Mouse (Mus musculus) neural tube, embryonic 10.5 days (tissue): ENCODE measurements around the gene Exoc3l2.
"Not testable (repeated sequence)": the region's sequence is repeated elsewhere in the genome, so short reads cannot be mapped to it uniquely, and the experiment has no call there.

ENCODE experiments used
- DNase-seq: peaks from one replicate; pipeline ENCODE4 v3.0.0-alpha.2; 2017; ENCODE audit warnings: low spot score; ENCODE audit errors: extremely low spot score

The Exoc3l2 gene

GRCm38 (mm10) chr7:19486549-19486948 is 23.4 kb downstream of the Exoc3l2 start:
- no peak for DNase-seq

- DNase-seq = no peak
Measured at GRCm38 (mm10) chr7:19489525-19489924, 26.4 kb downstream of the Exoc3l2 start.

GRCm38 (mm10) chr7:19491731-19492130 is 28.6 kb downstream of the Exoc3l2 start:
- peak; percentile 40 for DNase-seq

- no peak for DNase-seq
Measured at GRCm38 (mm10) chr7:19494751-19495474, 31.8 kb downstream of the Exoc3l2 start.

GRCm38 (mm10) chr7:19495521-19496213 is 32.5 kb downstream of the Exoc3l2 start:
- no peak for DNase-seq

- no peak for DNase-seq
Measured at GRCm38 (mm10) chr7:19496214-19496555, 33.1 kb downstream of the Exoc3l2 start.

GRCm38 (mm10) chr7:19498326-19498725 is 35.2 kb downstream of the Exoc3l2 start:
- DNase-seq = no peak

GRCm38 (mm10) chr7:19500420-19501363 is 37.6 kb downstream of the Exoc3l2 start:
- no peak for DNase-seq

GRCm38 (mm10) chr7:19501658-19502057 is 38.5 kb downstream of the Exoc3l2 start:
- DNase-seq = no peak

- no peak for DNase-seq
Measured at GRCm38 (mm10) chr7:19503481-19504068, 40.4 kb downstream of the Exoc3l2 start.

GRCm38 (mm10) chr7:19506326-19506725 is 43.2 kb downstream of the Exoc3l2 start:
- DNase-seq = no peak

- peak; percentile 81 for DNase-seq
Measured at GRCm38 (mm10) chr7:19506969-19507611, 44.0 kb downstream of the Exoc3l2 start.

GRCm38 (mm10) chr7:19507612-19507981 is 44.5 kb downstream of the Exoc3l2 start:
- no peak for DNase-seq

- peak; percentile 92 for DNase-seq
Measured at GRCm38 (mm10) chr7:19508150-19508923, 45.2 kb downstream of the Exoc3l2 start, which contains the start of the genes Bloc1s3 and Trappc6a. Gene Bloc1s3, minus strand, starts transcription at chr7:19508367. Gene Trappc6a, plus strand, starts transcription at chr7:19508395.

- DNase-seq = no peak
Measured at GRCm38 (mm10) chr7:19508924-19509568, 45.9 kb downstream of the Exoc3l2 start.

GRCm38 (mm10) chr7:19509786-19510185 is 46.7 kb downstream of the Exoc3l2 start:
- DNase-seq = no peak

- DNase-seq = not testable (repeated sequence)
Measured at GRCm38 (mm10) chr7:19511934-19512333, 48.8 kb downstream of the Exoc3l2 start.

GRCm38 (mm10) chr7:19512353-19512752 is 49.2 kb downstream of the Exoc3l2 start:
- DNase-seq = no peak

- no peak for DNase-seq
Measured at GRCm38 (mm10) chr7:19517652-19518365, 54.7 kb downstream of the Exoc3l2 start, which contains the start of gene Nkpd1. Gene Nkpd1, plus strand, starts transcription at chr7:19517838.
